In genomic region chr1:127398186-127398585, GRCm38 (mm10) we compare ENCODE assay signal across 23 mouse cellular contexts.
DNase-seq lines count a peak whose midpoint lies in the region; ATAC-seq lines count a peak whose summit lies in the region.
"Had no signal": no experiment of that assay in that cellular context is flagged by ENCODE, and none has a peak within 500 bp of the region (broad histone marks: within the 10 kb centered on the region; RNA-seq: fewer than 3 reads in every experiment).

No protein-coding gene starts in this region.

- no peaks in the 10 kb centered on the region for H3K27me3 ChIP-seq in hindbrain, embryonic 12.5 days
- no peaks in the 10 kb centered on the region for H3K27me3 ChIP-seq in hindbrain, embryonic 13.5 days
- H3K27me3 ChIP-seq in intestine, embryonic 15.5 days (replicated peaks) = no peaks in the 10 kb centered on the region
- no peaks in the 10 kb centered on the region for H3K27me3 ChIP-seq in forebrain, embryonic 11.5 days (ENCODE audit: control insufficient read depth, insufficient read depth, low read length)
- H3K27me3 ChIP-seq: embryonic facial prominence, embryonic 15.5 days; forebrain, embryonic 15.5 days; heart, embryonic 12.5 days; liver, embryonic 12.5 days had no signal

- DNase-seq in kidney, adult 9 months = peak; percentile 70
- peak; percentile 66 to 84 for DNase-seq in kidney, postnatal 25 days
- no peak for DNase-seq in thymus, postnatal 0 days (ENCODE audit: low spot score)
- no peak for DNase-seq in forebrain, embryonic 11.5 days (ENCODE audit: low spot score)
- DNase-seq in cerebellum, adult 8-10 months = no peak
- DNase-seq: adrenal gland, postnatal 10 days; cerebellum, adult 9-10 months; gastrocnemius, postnatal 10 days; heart, postnatal 10 days; layer of hippocampus, postnatal 36 days; lung, embryonic 14.5 days; thymus, adult 2 months had no signal

- H3K36me3 ChIP-seq in hindbrain, embryonic 12.5 days = peaks cover 7% of the 10 kb centered on the region; the same call in 1 of the 2 replicates
- H3K36me3 ChIP-seq in hindbrain, embryonic 13.5 days = peaks cover 27% of the 10 kb centered on the region
- H3K36me3 ChIP-seq in intestine, embryonic 15.5 days = no peaks in the 10 kb centered on the region
- no peaks in the 10 kb centered on the region for H3K36me3 ChIP-seq in forebrain, embryonic 11.5 days (ENCODE audit: control insufficient read depth, insufficient read depth, low read length)

- no peak overlapping the region for H3K4me3 ChIP-seq in hindbrain, embryonic 12.5 days
- H3K4me3 ChIP-seq in hindbrain, embryonic 13.5 days = no peak overlapping the region
- no peak overlapping the region for H3K4me3 ChIP-seq in intestine, embryonic 15.5 days (replicated peaks)
- no peak overlapping the region for H3K4me3 ChIP-seq in forebrain, embryonic 11.5 days (ENCODE audit: low read depth, low read length)
- H3K4me3 ChIP-seq: embryonic facial prominence, embryonic 15.5 days; forebrain, embryonic 15.5 days; heart, embryonic 12.5 days; hindbrain, embryonic 10.5 days; liver, embryonic 12.5 days; midbrain, embryonic 10.5 days had no signal

- peaks cover 10% of the 10 kb centered on the region for H3K4me1 ChIP-seq in hindbrain, embryonic 12.5 days
- peaks cover 10% of the 10 kb centered on the region; the same call in 1 of the 2 replicates for H3K4me1 ChIP-seq in hindbrain, embryonic 13.5 days (replicated peaks)
- no peaks in the 10 kb centered on the region; the same call in 1 of the 2 replicates for H3K4me1 ChIP-seq in intestine, embryonic 15.5 days (replicated peaks)
- H3K4me1 ChIP-seq in forebrain, embryonic 11.5 days (replicated peaks; ENCODE audit: control insufficient read depth, insufficient read depth, low read length) = no peaks in the 10 kb centered on the region
- H3K4me1 ChIP-seq: forebrain, embryonic 15.5 days; heart, embryonic 12.5 days; liver, embryonic 12.5 days had no signal

- 0 out of 2 replicates have a peak, but pooled peaks have one; percentile 29 for ATAC-seq in hindbrain, embryonic 12.5 days (ENCODE audit: low FRiP score)
- no peak for ATAC-seq in hindbrain, embryonic 13.5 days (ENCODE audit: low FRiP score)
- ATAC-seq in intestine, embryonic 15.5 days = 0 out of 2 replicates have a peak, but pooled peaks have one; percentile 7
- ATAC-seq in forebrain, embryonic 11.5 days (replicated peaks; ENCODE audit: low FRiP score) = no peak
- ATAC-seq: forebrain, embryonic 15.5 days; liver, embryonic 12.5 days; midbrain, embryonic 16.5 days had no signal

- H3K9ac ChIP-seq in hindbrain, embryonic 12.5 days = no peak overlapping the region
- H3K9ac ChIP-seq in hindbrain, embryonic 13.5 days = no peak overlapping the region
- H3K9ac ChIP-seq in intestine, embryonic 15.5 days = no peak overlapping the region
- no peak overlapping the region for H3K9ac ChIP-seq in forebrain, embryonic 11.5 days (ENCODE audit: low read length)
- H3K9ac ChIP-seq: embryonic facial prominence, embryonic 15.5 days; forebrain, embryonic 15.5 days; heart, embryonic 12.5 days; liver, embryonic 12.5 days; lung, embryonic 14.5 days had no signal

- H3K9me3 ChIP-seq in hindbrain, embryonic 12.5 days (replicated peaks) = no peaks in the 10 kb centered on the region
- H3K9me3 ChIP-seq in hindbrain, embryonic 13.5 days = no peaks in the 10 kb centered on the region
- no peaks in the 10 kb centered on the region for H3K9me3 ChIP-seq in intestine, embryonic 15.5 days
- H3K9me3 ChIP-seq in forebrain, embryonic 11.5 days (ENCODE audit: control insufficient read depth, low read length) = no peaks in the 10 kb centered on the region
- H3K9me3 ChIP-seq: embryonic facial prominence, embryonic 15.5 days; forebrain, embryonic 15.5 days; heart, embryonic 12.5 days; hindbrain, embryonic 10.5 days; liver, embryonic 12.5 days; midbrain, embryonic 10.5 days had no signal

- no peak overlapping the region for H3K4me2 ChIP-seq in hindbrain, embryonic 12.5 days (replicated peaks)
- no peak overlapping the region for H3K4me2 ChIP-seq in hindbrain, embryonic 13.5 days
- no peak overlapping the region for H3K4me2 ChIP-seq in intestine, embryonic 15.5 days (replicated peaks)
- H3K4me2 ChIP-seq in forebrain, embryonic 11.5 days (ENCODE audit: low read depth, low read length, severe bottlenecking) = no peak overlapping the region
- H3K4me2 ChIP-seq: embryonic facial prominence, embryonic 15.5 days; forebrain, embryonic 15.5 days; heart, embryonic 12.5 days; liver, embryonic 12.5 days; lung, embryonic 14.5 days had no signal

- WGBS in hindbrain, embryonic 12.5 days = 94% methylated on average over 5 of the region's 5 CpGs
- 92% methylated on average over 5 of the region's 5 CpGs for WGBS in hindbrain, embryonic 13.5 days
- 85% methylated on average over 5 of the region's 5 CpGs for WGBS in intestine, embryonic 15.5 days
- 95% methylated on average over 5 of the region's 5 CpGs for WGBS in forebrain, embryonic 11.5 days

- no peak overlapping the region for H3K27ac ChIP-seq in hindbrain, embryonic 12.5 days
- no peak overlapping the region for H3K27ac ChIP-seq in hindbrain, embryonic 13.5 days
- no peak overlapping the region for H3K27ac ChIP-seq in intestine, embryonic 15.5 days
- no peak overlapping the region for H3K27ac ChIP-seq in forebrain, embryonic 11.5 days (ENCODE audit: low read depth, low read length)
- H3K27ac ChIP-seq: embryonic facial prominence, embryonic 15.5 days; forebrain, embryonic 15.5 days; hindbrain, embryonic 10.5 days; liver, embryonic 12.5 days; midbrain, embryonic 10.5 days; stomach, postnatal 0 days had no signal

Comparison
In these comparisons a context has a peak if more than half of its experiments do, and no peak if none do; other contexts are left out.
1. ATAC-seq: peak in hindbrain, embryonic 12.5 days (single experiment) and intestine, embryonic 15.5 days (single experiment); none in hindbrain, embryonic 13.5 days (single experiment) and forebrain, embryonic 11.5 days (single experiment).
2. DNase-seq: peak in kidney, adult 9 months (single experiment) and kidney, postnatal 25 days (2 of 2); none in thymus, postnatal 0 days (single experiment), forebrain, embryonic 11.5 days (single experiment) and cerebellum, adult 8-10 months (single experiment).